Mouse (Mus musculus) CD4-positive naive resting alpha-beta T cell, adult 76 days (primary cell): ENCODE results near the gene Sytl2. TPM values are rescaled to one million over a fixed set of nuclear protein-coding genes. Genes with fewer than 3 reads are reported as not detected.

Experiments
- total RNA-seq: library from RNA; stranded (reverse); gene quantifications from one replicate; pipeline ENCODE4 v1.2.4, GENCODE M21; 2023

Sytl2 gene
- total RNA-seq, result 37.8 TPM

DNA sequence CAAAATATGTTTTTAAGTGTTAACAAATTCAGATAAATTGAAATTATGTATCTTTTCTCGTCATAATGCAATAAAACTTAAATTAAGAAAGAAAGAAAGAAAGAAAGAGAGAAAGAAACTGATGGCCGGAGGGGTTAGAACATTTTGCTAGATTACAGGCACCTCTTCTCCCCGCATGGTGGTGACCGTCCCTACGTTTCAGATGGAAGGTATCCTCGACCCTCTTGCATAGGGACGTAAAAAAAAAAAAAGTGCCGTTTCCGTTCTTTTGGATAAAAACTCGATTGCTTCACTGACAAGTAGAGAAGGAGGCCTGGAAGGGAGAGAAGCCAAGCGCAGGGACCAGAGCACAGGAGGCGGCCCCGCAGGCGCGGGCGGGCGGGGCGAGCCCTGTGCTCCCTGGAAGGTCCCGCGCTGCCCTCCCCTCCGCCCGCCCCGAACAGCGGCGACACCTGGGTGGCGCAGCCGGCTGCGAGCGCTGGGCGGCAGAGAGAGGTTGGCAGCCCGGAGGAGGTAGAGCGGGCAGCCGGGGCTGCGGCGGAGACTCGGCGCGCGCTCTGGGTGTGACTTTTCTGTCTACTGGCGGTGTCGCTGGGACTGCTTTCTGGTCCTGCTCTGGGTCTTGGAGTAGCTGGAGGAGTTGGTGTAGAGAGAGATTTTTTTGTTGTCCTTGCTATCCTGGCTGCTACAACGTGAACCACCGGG lies at the start of gene Sytl2:
Gene Sytl2 (plus strand): TSS at position 311 of the 705 bp plus-strand sequence.

GRCm38 (mm10) chr7:90265289-90265970 lies 36.6 kb upstream of the Sytl2 start, which contains the start of gene Ccdc83:
Ccdc83 (minus strand) TSS chr7:90265777.

DNA sequence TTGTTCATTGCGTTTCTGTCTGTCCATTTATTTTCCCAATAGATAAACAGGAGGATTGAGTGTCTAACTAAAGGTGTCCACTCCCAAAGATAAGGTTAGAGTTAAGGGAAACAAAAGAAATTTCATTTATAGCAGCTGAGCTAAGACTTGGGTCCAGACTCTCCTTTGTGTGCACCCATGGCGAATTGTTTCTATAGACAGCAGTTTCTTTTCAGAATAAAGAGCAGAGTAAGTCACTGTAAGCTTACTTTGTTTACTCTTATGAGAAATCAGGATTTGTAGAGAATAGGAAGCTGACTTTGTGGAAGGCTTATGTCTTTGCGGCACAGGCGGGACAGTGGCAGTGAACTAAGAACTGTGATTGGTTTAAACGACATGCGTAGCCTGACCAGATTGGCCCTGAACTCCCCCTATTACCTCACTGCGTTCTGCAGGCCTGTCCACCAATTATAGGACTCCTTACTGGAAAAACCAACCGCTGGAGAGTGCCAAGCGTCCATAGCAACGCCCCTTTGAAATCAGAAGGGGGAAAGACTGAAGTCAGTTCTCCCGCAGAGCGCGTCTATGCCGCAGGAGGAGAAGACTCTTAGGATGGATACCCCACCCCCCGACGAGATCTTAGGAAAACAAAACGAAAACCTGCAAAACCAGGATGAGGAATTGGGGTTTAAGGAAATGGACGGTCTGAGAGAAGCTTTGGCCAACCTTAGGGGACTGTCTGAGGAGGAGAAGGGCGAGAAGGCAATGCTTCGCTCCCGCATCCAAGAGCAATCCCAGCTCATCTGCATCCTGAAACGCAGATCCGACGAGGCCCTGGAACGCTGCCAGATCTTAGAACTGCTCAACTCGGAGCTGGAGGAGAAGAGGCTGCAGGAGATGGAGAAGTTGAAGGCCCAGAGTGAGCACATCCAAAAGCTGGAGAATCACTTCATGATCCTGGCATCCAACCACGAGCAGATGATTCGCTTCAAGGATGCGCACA lies 124.3 kb downstream of the Sytl2 start, which contains the start of gene Ccdc89:
Gene Ccdc89 (plus strand): TSS at position 558 of the 982 bp plus-strand sequence.

DNA sequence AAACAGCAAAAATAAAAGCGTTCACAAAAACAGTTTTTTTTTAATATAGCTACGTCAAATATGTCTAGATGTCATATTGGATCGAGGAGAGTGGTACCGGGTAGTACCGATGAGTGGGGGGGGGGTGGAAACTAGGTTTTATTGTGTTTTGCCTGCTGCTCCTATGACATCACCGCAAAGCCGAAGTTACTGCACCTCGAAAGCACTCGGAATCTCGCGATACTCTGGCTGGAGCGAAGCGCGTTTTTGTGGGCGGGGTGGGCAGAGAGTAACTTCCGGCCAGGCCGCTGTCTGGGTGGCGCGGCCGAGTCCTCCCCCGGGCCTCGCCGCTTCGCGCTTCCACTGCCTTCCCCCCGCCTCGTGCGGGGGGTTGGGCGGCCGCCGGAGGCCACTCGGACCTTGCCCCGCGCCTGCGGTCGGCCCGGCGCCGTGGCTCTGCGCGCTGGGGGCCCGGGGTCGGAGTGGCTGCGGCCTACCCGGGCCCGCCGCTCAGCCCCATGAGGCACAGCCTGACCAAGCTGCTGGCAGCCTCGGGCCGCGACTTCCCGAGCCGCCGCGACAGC lies 140.5 kb downstream of the Sytl2 start, which contains the start of gene Crebzf:
Gene Crebzf (plus strand): TSS at position 212 of the 563 bp plus-strand sequence.

DNA sequence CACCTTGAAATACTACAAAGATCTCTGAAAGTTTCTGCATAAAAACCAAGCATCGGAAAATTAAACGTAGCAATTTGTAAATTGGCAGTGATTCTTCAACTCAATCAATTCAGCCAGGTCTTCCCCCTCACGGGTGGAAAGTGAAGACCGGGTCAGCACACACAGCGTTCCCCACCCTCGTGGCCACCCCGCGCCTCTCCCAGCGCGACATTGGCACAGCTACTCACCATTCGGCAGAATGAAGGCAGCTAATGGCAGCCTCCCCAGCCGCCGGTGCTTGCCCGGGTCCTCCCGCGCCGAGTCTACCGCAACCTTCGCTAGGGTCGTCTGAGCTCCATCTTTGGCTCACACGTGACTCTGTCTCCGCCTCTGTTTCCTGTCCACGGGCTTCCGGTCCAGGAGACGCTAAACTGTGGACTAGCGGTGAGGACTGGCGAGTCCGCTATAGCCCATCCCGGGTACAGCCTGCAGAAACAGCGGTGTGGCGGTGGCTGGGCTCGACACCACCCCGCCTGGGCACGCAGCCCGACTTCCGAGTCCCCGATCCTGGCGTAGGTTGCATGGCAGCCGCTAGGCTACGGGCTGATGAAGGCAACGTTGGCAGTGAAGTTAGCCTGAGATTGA lies 154.9 kb downstream of the Sytl2 start, which contains the start of gene Tmem126a:
Gene Tmem126a (minus strand): TSS at position 385 of the 624 bp plus-strand sequence.

Other genes with a start within 250 kb of the Sytl2 start
- gene Picalm, start 172.0 kb upstream of the Sytl2 start, total RNA-seq, result 228 TPM
- not detected for gene Ccdc83, start 36.5 kb upstream of the Sytl2 start, total RNA-seq
- gene Ccdc89, start 124.3 kb downstream of the Sytl2 start, total RNA-seq, result not detected
- gene Crebzf, start 140.5 kb downstream of the Sytl2 start, total RNA-seq, result 247 TPM
- gene Tmem126a, start 155.0 kb downstream of the Sytl2 start, total RNA-seq, result 21.3 TPM
- gene Tmem126b, start 173.7 kb downstream of the Sytl2 start, total RNA-seq, result 5.7 TPM
- 0.59 TPM for gene Dlg2, start 174.4 kb downstream of the Sytl2 start, total RNA-seq